Mouse (Mus musculus) lung, embryonic 16.5 days (tissue): ENCODE results near the gene Adtrp. TPM values are rescaled to one million over a fixed set of nuclear protein-coding genes. Genes with fewer than 3 reads are reported as not detected.
A peak's percentile ranks its signal among the peaks of the same experiment; 100 is the strongest.

Experiments
- ATAC-seq: fragments of 200-750 bp; cut with Nextera tagmentation; 2 replicates; pipeline ENCODE4 v1.8.0; 2017; ENCODE audit warnings: low read depth, mild to moderate bottlenecking, moderate library complexity
- H3K27ac ChIP-seq: fragments of 300-500 bp; sonication (generic); 2 replicates; pipeline ENCODE4 v1.5.1; 2014; ENCODE audit warnings: mild to moderate bottlenecking, control low read depth, low read length
- H3K27me3 ChIP-seq: fragments of 300-500 bp; sonication (generic); 2 replicates; pipeline ENCODE4 v1.6.1; 2014; ENCODE audit warnings: low read depth, low read length, mixed read lengths; ENCODE audit not compliant: control insufficient read depth, insufficient read depth
- H3K36me3 ChIP-seq: fragments of 300-500 bp; sonication (generic); 2 replicates; pipeline ENCODE4 v1.6.1; 2014; ENCODE audit warnings: low read length; ENCODE audit not compliant: control insufficient read depth, insufficient read depth
- H3K4me1 ChIP-seq: fragments of 300-500 bp; sonication (generic); replicated peaks from 2 replicates; pipeline ENCODE4 v1.6.1; 2014; ENCODE audit warnings: low read length, mixed read lengths; ENCODE audit not compliant: control insufficient read depth, insufficient read depth
- H3K4me2 ChIP-seq: fragments of 300-500 bp; sonication (generic); 2 replicates; pipeline ENCODE4 v1.6.1; 2014; ENCODE audit warnings: low read depth, low read length, control low read depth
- H3K4me3 ChIP-seq: fragments of 300-500 bp; sonication (generic); 2 replicates; pipeline ENCODE4 v1.5.1; 2014; ENCODE audit warnings: mild to moderate bottlenecking, low read length, control low read depth
- H3K9ac ChIP-seq: fragments of 300-500 bp; sonication (generic); 2 replicates; pipeline ENCODE4 v1.6.1; 2014; ENCODE audit warnings: low read length, control low read depth
- H3K9me3 ChIP-seq: fragments of 300-500 bp; sonication (generic); 2 replicates; pipeline ENCODE4 v1.6.1; 2016; ENCODE audit warnings: low read length; ENCODE audit not compliant: control insufficient read depth
- WGBS: fragments of 180-500 bp; shearing (Covaris S2); extraction: QIAGEN DNeasy Blood & Tissue Kit; methylation state at CpG from one replicate; pipeline ENCODE4 v1.1.7; 2014; 5-methylcytosine and 5-hydroxymethylcytosine counted together
- polyA plus RNA-seq: library from polyadenylated mRNA; unstranded; fragments of >200 nt; fragmentation: Nextera tagmentation; extraction: Ambion mirVana; gene quantifications from 2 replicates; pipeline ENCODE4 v1.2.1, GENCODE M21; 2015

The Adtrp gene
- polyA plus RNA-seq = 0.39 TPM in 1 of 2 replicates, not detected in the other

- no peak within 1 kb of the TSS for H3K9ac ChIP-seq
- ATAC-seq = no peak
- H3K4me2 ChIP-seq = no peak within 1 kb of the TSS
- H3K27ac ChIP-seq = no peak within 1 kb of the TSS
- peaks cover 8% of the 10 kb centered on the region for H3K4me1 ChIP-seq
- no peaks in the 10 kb centered on the region for H3K36me3 ChIP-seq
- H3K9me3 ChIP-seq = no peaks in the 10 kb centered on the region
- H3K4me3 ChIP-seq = no peak within 1 kb of the TSS
- H3K27me3 ChIP-seq = no peaks in the 10 kb centered on the region
- 43% methylated on average over 11 of the region's 11 CpGs for WGBS
Observed at GRCm38 (mm10) chr13:41847516-41848126, at the start of gene Adtrp. Gene Adtrp (minus strand): TSS chr13:41847684.

- H3K4me3 ChIP-seq = no peak overlapping the region
- 89% methylated on average over 12 of the region's 12 CpGs for WGBS
Observed at GRCm38 (mm10) chr13:41892016-41892415, 44.5 kb upstream of the Adtrp start.

GRCm38 (mm10) chr13:41890618-41891017 lies 43.1 kb upstream of the Adtrp start:
- Histone ChIP-seq H3K9me3 (no peaks in the 10 kb centered on the region), H3K36me3 (no peaks in the 10 kb centered on the region), H3K4me3 (no peak overlapping the region), H3K9ac (no peak overlapping the region), H3K4me2 (no peak overlapping the region), H3K27me3 (no peaks in the 10 kb centered on the region), H3K4me1 (no peaks in the 10 kb centered on the region), H3K27ac (no peak overlapping the region)
- ATAC-seq = no peak
- WGBS = 80% methylated on average over 4 of the region's 4 CpGs

More at GRCm38 (mm10) chr13:41892016-41892415, 44.5 kb upstream of the Adtrp start:
- Histone ChIP-seq H3K9me3 (no peaks in the 10 kb centered on the region), H3K4me2 (no peak overlapping the region), H3K36me3 (no peaks in the 10 kb centered on the region), H3K27me3 (no peaks in the 10 kb centered on the region), H3K4me1 (no peaks in the 10 kb centered on the region), H3K9ac (no peak overlapping the region), H3K27ac (no peak overlapping the region)
- ATAC-seq = no peak

- Histone ChIP-seq H3K27ac (no peak overlapping the region), H3K4me1 (no peaks in the 10 kb centered on the region), H3K9ac (no peak overlapping the region), H3K9me3 (no peaks in the 10 kb centered on the region), H3K36me3 (no peaks in the 10 kb centered on the region), H3K4me3 (no peak overlapping the region), H3K4me2 (no peak overlapping the region), H3K27me3 (no peaks in the 10 kb centered on the region)
- no peak for ATAC-seq
- WGBS = 83% methylated on average over 2 of the region's 2 CpGs
Observed at GRCm38 (mm10) chr13:41890111-41890600, 42.7 kb upstream of the Adtrp start.

GRCm38 (mm10) chr13:41888644-41889043 lies 41.2 kb upstream of the Adtrp start:
- H3K9ac ChIP-seq = no peak overlapping the region
- H3K9me3 ChIP-seq = no peaks in the 10 kb centered on the region
- no peaks in the 10 kb centered on the region for H3K27me3 ChIP-seq
- H3K4me2 ChIP-seq = no peak overlapping the region
- H3K27ac ChIP-seq = no peak overlapping the region
- no peak overlapping the region for H3K4me3 ChIP-seq
- no peaks in the 10 kb centered on the region for H3K36me3 ChIP-seq
- no peak for ATAC-seq
- no peaks in the 10 kb centered on the region for H3K4me1 ChIP-seq
- WGBS = 84% methylated on average over 2 of the region's 2 CpGs

- Histone ChIP-seq H3K4me1 (no peaks in the 10 kb centered on the region), H3K27ac (no peak overlapping the region), H3K9me3 (no peaks in the 10 kb centered on the region), H3K9ac (no peak overlapping the region), H3K4me3 (no peak overlapping the region), H3K4me2 (no peak overlapping the region), H3K36me3 (no peaks in the 10 kb centered on the region), H3K27me3 (no peaks in the 10 kb centered on the region)
- WGBS = 82% methylated on average over 4 of the region's 4 CpGs
- ATAC-seq = no peak
Observed at GRCm38 (mm10) chr13:41886120-41886519, 38.6 kb upstream of the Adtrp start.

GRCm38 (mm10) chr13:41883665-41884291 lies 36.3 kb upstream of the Adtrp start:
- Histone ChIP-seq H3K4me2 (no peak overlapping the region), H3K4me3 (no peak overlapping the region), H3K27ac (no peak overlapping the region), H3K9ac (no peak overlapping the region), H3K9me3 (no peaks in the 10 kb centered on the region), H3K4me1 (no peaks in the 10 kb centered on the region), H3K27me3 (no peaks in the 10 kb centered on the region), H3K36me3 (no peaks in the 10 kb centered on the region)
- WGBS = 50% methylated on average over 4 of the region's 4 CpGs
- ATAC-seq = no peak

GRCm38 (mm10) chr13:41881201-41881600 lies 33.7 kb upstream of the Adtrp start:
- Histone ChIP-seq H3K9me3 (no peaks in the 10 kb centered on the region), H3K9ac (no peak overlapping the region), H3K4me1 (no peaks in the 10 kb centered on the region), H3K4me2 (no peak overlapping the region), H3K27ac (no peak overlapping the region), H3K4me3 (no peak overlapping the region), H3K27me3 (no peaks in the 10 kb centered on the region), H3K36me3 (no peaks in the 10 kb centered on the region)
- ATAC-seq = peak; percentile 69
- 31% methylated on average over 2 of the region's 2 CpGs for WGBS

GRCm38 (mm10) chr13:41880525-41880924 lies 33.0 kb upstream of the Adtrp start:
- H3K27ac ChIP-seq = no peak overlapping the region
- no peaks in the 10 kb centered on the region for H3K9me3 ChIP-seq
- H3K9ac ChIP-seq = no peak overlapping the region
- H3K4me3 ChIP-seq = no peak overlapping the region
- no peaks in the 10 kb centered on the region for H3K36me3 ChIP-seq
- no peaks in the 10 kb centered on the region for H3K27me3 ChIP-seq
- H3K4me2 ChIP-seq = no peak overlapping the region
- ATAC-seq = no peak
- no peaks in the 10 kb centered on the region for H3K4me1 ChIP-seq
